Mouse (Mus musculus): Measurements from ENCODE around the gene Gapdhs. TPM values are rescaled to one million over a fixed set of nuclear protein-coding genes. Genes with fewer than 3 reads are reported as not detected.
A peak's percentile ranks its signal among the peaks of the same experiment; 100 is the strongest.
"Not testable (repeated sequence)": the region's sequence is repeated elsewhere in the genome, so short reads cannot be mapped to it uniquely, and the experiment has no call there.

The Gapdhs gene
- not detected for total RNA-seq (2021)
- long read RNA-seq, experiment 1, partial matches to known transcripts = 0 of 1 reads
- long read RNA-seq, experiment 1, other reads (novel, unspliced or antisense) = 1 of 1 reads
- long read RNA-seq, experiment 2, partial matches to known transcripts = 0 of 3 reads
- long read RNA-seq, experiment 2, other reads (novel, unspliced or antisense) = 3 of 3 reads

DNA sequence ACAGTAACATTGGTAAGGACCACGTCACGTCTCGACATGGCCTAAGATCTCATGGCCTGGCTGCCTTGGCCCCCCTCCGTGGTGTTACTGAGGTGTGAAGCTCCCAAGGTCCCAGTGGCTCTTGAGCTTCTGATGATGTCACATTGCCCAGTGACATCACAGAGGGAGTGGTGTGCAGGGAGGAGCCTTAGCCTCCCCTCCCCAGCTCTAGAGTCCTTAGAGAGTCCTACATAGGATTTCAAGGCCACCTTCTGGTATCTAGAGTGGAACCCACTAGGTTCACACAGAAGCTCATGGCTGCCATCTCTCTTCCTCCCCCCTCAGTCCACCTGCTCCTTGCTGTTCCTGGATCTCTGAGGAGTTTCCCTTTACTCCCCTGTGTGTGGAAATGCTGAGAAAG lies at the start of gene Gapdhs:
TSS of gene Gapdhs (minus strand) at position 65 of the 400 bp plus-strand sequence.
- DNase-seq; H3K4me3 ChIP-seq; intact Hi-C loops (cut with DNase I); H3K27ac ChIP-seq: not testable (repeated sequence)

GRCm38 (mm10) chr7:30791921-30792320 lies 48.4 kb upstream of the Gapdhs start:
- TF ChIP-seq CTCF (IDR thresholded peaks at IDR 0.05) = no peak

GRCm38 (mm10) chr7:30790141-30790540 lies 46.7 kb upstream of the Gapdhs start:
- no peak for TF ChIP-seq CTCF (IDR thresholded peaks at IDR 0.05)
- H3K27ac ChIP-seq = no peak overlapping the region
- no peak for DNase-seq
- intact Hi-C loops (cut with DNase I) = no loop called here
- no peak overlapping the region for H3K4me3 ChIP-seq

More at GRCm38 (mm10) chr7:30791921-30792320, 48.4 kb upstream of the Gapdhs start:
- intact Hi-C loops (cut with DNase I) = no loop called here
- no peak overlapping the region for H3K4me3 ChIP-seq
- no peak overlapping the region for H3K27ac ChIP-seq
- DNase-seq = no peak

- intact Hi-C loops (cut with DNase I) = no loop called here
- peak; percentile 21 for DNase-seq
- no peak within 1 kb of the TSS for H3K4me3 ChIP-seq
- TF ChIP-seq CTCF (IDR thresholded peaks at IDR 0.05) = no peak
- no peak within 1 kb of the TSS for H3K27ac ChIP-seq
These were observed 44.0 kb upstream of the Gapdhs start, which contains the start of gene Krtdap for GRCm38 (mm10) chr7:30787377-30788022. Krtdap (plus strand) TSS chr7:30787896.

- TF ChIP-seq CTCF (IDR thresholded peaks at IDR 0.05) = no peak
- Histone ChIP-seq H3K4me3 (no peak overlapping the region), H3K27ac (no peak overlapping the region)
- intact Hi-C loops (cut with DNase I) = no loop called here
- DNase-seq = no peak
These were observed 42.5 kb upstream of the Gapdhs start for GRCm38 (mm10) chr7:30785721-30786546.

DNA sequence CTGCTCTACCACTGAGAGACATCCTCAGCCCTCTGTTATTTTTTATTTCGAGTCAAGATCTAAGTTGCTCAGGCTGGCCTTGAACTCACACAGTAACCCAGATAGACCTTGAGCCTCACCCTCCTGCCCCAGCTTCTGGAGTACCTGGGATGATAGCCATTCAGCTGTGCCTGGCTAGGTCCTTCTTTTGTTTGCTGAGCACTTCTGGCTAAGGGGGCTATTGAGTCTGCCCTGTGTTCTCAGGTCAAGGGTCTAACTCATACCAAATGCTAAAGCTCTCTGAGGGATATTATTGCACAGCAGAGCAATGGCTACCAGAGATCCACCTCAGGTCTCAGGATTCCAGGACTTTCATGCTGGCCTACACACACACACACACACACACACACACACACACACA lies 41.7 kb upstream of the Gapdhs start:
- DNase-seq = no peak

DNA sequence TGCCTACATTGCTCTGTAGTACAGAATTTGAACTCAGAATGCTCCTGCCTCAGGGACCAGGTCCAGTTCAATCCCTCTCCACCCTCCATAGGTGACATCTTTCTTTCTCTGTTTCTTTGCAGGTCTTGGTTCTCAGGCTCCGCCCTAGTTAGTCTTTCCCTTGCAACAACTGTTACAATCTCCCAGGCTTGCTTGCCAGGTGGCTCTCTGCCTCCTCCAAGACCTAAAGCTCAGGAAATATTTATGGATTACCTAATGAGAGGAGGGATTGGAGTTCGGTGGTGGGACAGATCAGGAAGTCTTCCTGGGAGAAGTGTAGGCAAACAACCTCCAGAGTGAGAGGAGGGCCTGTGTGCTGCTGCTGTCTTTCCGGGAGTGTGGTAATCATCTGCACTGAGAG lies 39.2 kb upstream of the Gapdhs start:
- no peak overlapping the region for H3K27ac ChIP-seq
- DNase-seq = no peak
- no peak overlapping the region for H3K4me3 ChIP-seq
- TF ChIP-seq CTCF (IDR thresholded peaks at IDR 0.05) = no peak
- intact Hi-C loops (cut with DNase I) = no loop called here

More for the DNA sequence above, 41.7 kb upstream of the Gapdhs start:
- H3K4me3 ChIP-seq = no peak overlapping the region
- intact Hi-C loops (cut with DNase I) = no loop called here
- TF ChIP-seq CTCF (IDR thresholded peaks at IDR 0.05) = no peak
- H3K27ac ChIP-seq = no peak overlapping the region

DNA sequence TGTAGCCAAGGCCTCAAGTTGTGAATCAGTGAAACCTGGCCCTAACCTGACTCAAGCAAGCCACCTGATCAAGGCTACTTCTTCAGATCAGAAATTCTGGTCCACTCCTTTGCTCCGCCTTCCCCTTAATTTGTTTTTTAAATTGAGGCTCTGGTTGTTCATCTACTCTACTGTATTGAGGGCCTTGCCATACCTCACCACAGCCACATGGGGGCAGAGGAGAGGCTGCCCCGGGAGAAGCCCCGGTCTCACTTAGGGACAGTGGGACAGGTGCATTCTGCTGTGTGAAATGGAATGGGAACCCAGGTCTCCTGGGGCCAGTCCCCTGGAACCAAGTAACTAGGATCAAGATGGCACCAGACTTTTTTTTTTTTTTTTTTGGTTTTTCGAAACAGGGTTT lies 38.3 kb upstream of the Gapdhs start:
- peak; percentile 63 for TF ChIP-seq CTCF (IDR thresholded peaks at IDR 0.05)
- no peak overlapping the region for H3K27ac ChIP-seq
- DNase-seq = peak; percentile 27
- H3K4me3 ChIP-seq = no peak overlapping the region
- intact Hi-C loops (cut with DNase I) = no loop called here

GRCm38 (mm10) chr7:30777911-30778310 lies 34.4 kb upstream of the Gapdhs start:
- H3K4me3 ChIP-seq = no peak overlapping the region
- no peak for TF ChIP-seq CTCF (IDR thresholded peaks at IDR 0.05)
- DNase-seq = no peak
- intact Hi-C loops (cut with DNase I) = no loop called here
- H3K27ac ChIP-seq = no peak overlapping the region

GRCm38 (mm10) chr7:30777081-30777579 lies 33.6 kb upstream of the Gapdhs start:
- no peak for DNase-seq
- intact Hi-C loops (cut with DNase I) = no loop called here
- Histone ChIP-seq H3K4me3 (no peak overlapping the region), H3K27ac (no peak overlapping the region)
- no peak for TF ChIP-seq CTCF (IDR thresholded peaks at IDR 0.05)

- DNase-seq = no peak
- Histone ChIP-seq H3K27ac (no peak overlapping the region), H3K4me3 (no peak overlapping the region)
- intact Hi-C loops (cut with DNase I) = no loop called here
- no peak for TF ChIP-seq CTCF (IDR thresholded peaks at IDR 0.05)
These were observed 32.6 kb upstream of the Gapdhs start for GRCm38 (mm10) chr7:30776104-30776503.

- Histone ChIP-seq H3K27ac (no peak overlapping the region), H3K4me3 (no peak overlapping the region)
- TF ChIP-seq CTCF (IDR thresholded peaks at IDR 0.05) = no peak
- DNase-seq = no peak
- intact Hi-C loops (cut with DNase I) = no loop called here
These were observed 25.8 kb upstream of the Gapdhs start for GRCm38 (mm10) chr7:30769236-30769635.

DNA sequence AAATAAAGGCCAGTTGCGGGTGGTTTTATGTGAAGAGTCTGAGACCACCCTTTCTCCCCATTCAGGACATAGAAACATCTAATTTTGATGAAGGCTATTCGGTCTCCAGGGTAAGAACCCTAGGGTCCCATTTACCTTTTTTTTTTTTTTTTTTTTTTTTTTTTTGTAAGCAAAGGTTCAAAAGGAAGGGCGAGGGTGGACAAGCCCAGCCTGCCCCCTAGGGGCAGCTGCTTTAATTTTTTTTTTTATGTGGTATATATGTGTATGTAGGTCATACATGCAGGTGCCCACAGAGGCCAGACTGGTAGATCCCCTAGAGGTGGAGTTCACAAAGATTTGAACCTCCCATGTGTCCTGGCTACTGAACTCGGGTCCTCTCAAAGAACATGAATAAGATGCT lies 22.9 kb upstream of the Gapdhs start:
- no peak overlapping the region for H3K27ac ChIP-seq
- intact Hi-C loops (cut with DNase I) = no loop called here
- TF ChIP-seq CTCF (IDR thresholded peaks at IDR 0.05) = no peak; the same call in 1 of the 2 replicates
- H3K4me3 ChIP-seq = no peak overlapping the region
- DNase-seq = no peak
